Mouse (Mus musculus): ENCODE measurements at regions not wholly inside any gene's neighbourhood (a gene's known extent, or its start where the extent isn't known, plus 50 kb on each side); places are given as distances from the start of the nearest gene placed in this dataset.
"Not testable (repeated sequence)": the region's sequence is repeated elsewhere in the genome, so short reads cannot be mapped to it uniquely, and the experiment has no call there.

GRCm38 (mm10) chr4:31331053-31331452 is 632.8 kb upstream of the Map3k7 start:
- DNase-seq (ENCODE audit: low spot score): no peak
- H3K4me3 ChIP-seq (replicated peaks; ENCODE audit: low read length): no peak overlapping the region

GRCm38 (mm10) chr4:31335686-31336085 is 628.2 kb upstream of the Map3k7 start:
- ATAC-seq (ENCODE audit: low FRiP score, low read depth): no peak

More at GRCm38 (mm10) chr4:31331053-31331452, 632.8 kb upstream of the Map3k7 start:
- Histone ChIP-seq H3K27me3 (ENCODE audit: control insufficient read depth, insufficient read depth, low read length) (no peaks in the 10 kb centered on the region), H3K9ac (ENCODE audit: low read depth, low read length, severe bottlenecking) (no peak overlapping the region), H3K4me1 (ENCODE audit: control insufficient read depth, insufficient read depth, low read length) (no peaks in the 10 kb centered on the region), H3K4me2 (replicated peaks; ENCODE audit: low read depth, low read length, severe bottlenecking) (no peak overlapping the region), H3K9me3 (ENCODE audit: control insufficient read depth, low read length) (no peaks in the 10 kb centered on the region), H3K27ac (replicated peaks; ENCODE audit: low read depth, low read length) (no peak overlapping the region), H3K36me3 (ENCODE audit: control insufficient read depth, insufficient read depth, low read length) (no peaks in the 10 kb centered on the region)
- no peak for TF ChIP-seq POLR2A (IDR thresholded peaks at IDR 0.05; ENCODE audit: borderline replicate concordance, extremely low read depth, insufficient read depth, insufficient read length)
- ATAC-seq (ENCODE audit: low FRiP score, low read depth): no peak

GRCm38 (mm10) chr4:31337980-31338379 is 625.9 kb upstream of the Map3k7 start:
- no peak overlapping the region for H3K4me3 ChIP-seq (replicated peaks; ENCODE audit: low read length)
- no peak overlapping the region for H3K4me2 ChIP-seq (replicated peaks; ENCODE audit: low read depth, low read length, severe bottlenecking)
- no peaks in the 10 kb centered on the region for H3K27me3 ChIP-seq (ENCODE audit: control insufficient read depth, insufficient read depth, low read length)
- no peak overlapping the region for H3K9ac ChIP-seq (ENCODE audit: low read depth, low read length, severe bottlenecking)
- no peaks in the 10 kb centered on the region for H3K9me3 ChIP-seq (ENCODE audit: control insufficient read depth, low read length)
- no peaks in the 10 kb centered on the region for H3K4me1 ChIP-seq (ENCODE audit: control insufficient read depth, insufficient read depth, low read length)
- H3K27ac ChIP-seq (replicated peaks; ENCODE audit: low read depth, low read length): no peak overlapping the region
- DNase-seq (ENCODE audit: low spot score) (no peak), ATAC-seq (ENCODE audit: low FRiP score, low read depth) (no peak)
- no peak for TF ChIP-seq POLR2A (IDR thresholded peaks at IDR 0.05; ENCODE audit: borderline replicate concordance, extremely low read depth, insufficient read depth, insufficient read length)
- WGBS: 42% methylated on average over 4 of the region's 4 CpGs
- no peaks in the 10 kb centered on the region for H3K36me3 ChIP-seq (ENCODE audit: control insufficient read depth, insufficient read depth, low read length)

More at GRCm38 (mm10) chr4:31335686-31336085, 628.2 kb upstream of the Map3k7 start:
- no peak for DNase-seq (ENCODE audit: low spot score)
- Histone ChIP-seq H3K9me3 (ENCODE audit: control insufficient read depth, low read length) (no peaks in the 10 kb centered on the region), H3K4me1 (ENCODE audit: control insufficient read depth, insufficient read depth, low read length) (no peaks in the 10 kb centered on the region), H3K4me2 (replicated peaks; ENCODE audit: low read depth, low read length, severe bottlenecking) (no peak overlapping the region), H3K36me3 (ENCODE audit: control insufficient read depth, insufficient read depth, low read length) (no peaks in the 10 kb centered on the region), H3K27ac (replicated peaks; ENCODE audit: low read depth, low read length) (no peak overlapping the region), H3K4me3 (replicated peaks; ENCODE audit: low read length) (no peak overlapping the region), H3K9ac (ENCODE audit: low read depth, low read length, severe bottlenecking) (no peak overlapping the region), H3K27me3 (ENCODE audit: control insufficient read depth, insufficient read depth, low read length) (no peaks in the 10 kb centered on the region)
- TF ChIP-seq POLR2A (IDR thresholded peaks at IDR 0.05; ENCODE audit: borderline replicate concordance, extremely low read depth, insufficient read depth, insufficient read length): no peak
- WGBS: 67% methylated on average over 3 of the region's 3 CpGs

- no peak for TF ChIP-seq POLR2A (IDR thresholded peaks at IDR 0.05; ENCODE audit: borderline replicate concordance, extremely low read depth, insufficient read depth, insufficient read length)
- no peaks in the 10 kb centered on the region for H3K4me1 ChIP-seq (ENCODE audit: control insufficient read depth, insufficient read depth, low read length)
- H3K27me3 ChIP-seq (ENCODE audit: control insufficient read depth, insufficient read depth, low read length): no peaks in the 10 kb centered on the region
- DNase-seq (ENCODE audit: low spot score): no peak
- no peak overlapping the region for H3K4me2 ChIP-seq (replicated peaks; ENCODE audit: low read depth, low read length, severe bottlenecking)
- no peak overlapping the region for H3K4me3 ChIP-seq (replicated peaks; ENCODE audit: low read length)
- H3K27ac ChIP-seq (replicated peaks; ENCODE audit: low read depth, low read length): no peak overlapping the region
- no peak for ATAC-seq (ENCODE audit: low FRiP score, low read depth)
- no peaks in the 10 kb centered on the region for H3K9me3 ChIP-seq (ENCODE audit: control insufficient read depth, low read length)
- no peak overlapping the region for H3K9ac ChIP-seq (ENCODE audit: low read depth, low read length, severe bottlenecking)
- no peaks in the 10 kb centered on the region for H3K36me3 ChIP-seq (ENCODE audit: control insufficient read depth, insufficient read depth, low read length)
- 27% methylated on average over 5 of the region's 5 CpGs for WGBS
Measured at GRCm38 (mm10) chr4:31343312-31344248, 620.3 kb upstream of the Map3k7 start.

GRCm38 (mm10) chr4:31354046-31354445 is 609.9 kb upstream of the Map3k7 start:
- WGBS: 95% methylated on average over 2 of the region's 3 CpGs
- not testable (repeated sequence) for H3K27me3 ChIP-seq (ENCODE audit: control insufficient read depth, insufficient read depth, low read length); H3K9me3 ChIP-seq (ENCODE audit: control insufficient read depth, low read length); H3K4me3 ChIP-seq (replicated peaks; ENCODE audit: low read length); H3K4me2 ChIP-seq (replicated peaks; ENCODE audit: low read depth, low read length, severe bottlenecking); H3K36me3 ChIP-seq (ENCODE audit: control insufficient read depth, insufficient read depth, low read length); H3K27ac ChIP-seq (replicated peaks; ENCODE audit: low read depth, low read length); DNase-seq (ENCODE audit: low spot score); ATAC-seq (ENCODE audit: low FRiP score, low read depth); H3K9ac ChIP-seq (ENCODE audit: low read depth, low read length, severe bottlenecking); H3K4me1 ChIP-seq (ENCODE audit: control insufficient read depth, insufficient read depth, low read length)
